Mouse (Mus musculus) layer of hippocampus, adult 9-11 months (tissue): Measurements from ENCODE around the gene Gm7137.
"Not testable (repeated sequence)": the region's sequence is repeated elsewhere in the genome, so short reads cannot be mapped to it uniquely, and the experiment has no call there.

Experiments
- DNase-seq: peaks from one replicate; pipeline ENCODE4 v3.0.0; 2022

Gene Gm7137

DNA sequence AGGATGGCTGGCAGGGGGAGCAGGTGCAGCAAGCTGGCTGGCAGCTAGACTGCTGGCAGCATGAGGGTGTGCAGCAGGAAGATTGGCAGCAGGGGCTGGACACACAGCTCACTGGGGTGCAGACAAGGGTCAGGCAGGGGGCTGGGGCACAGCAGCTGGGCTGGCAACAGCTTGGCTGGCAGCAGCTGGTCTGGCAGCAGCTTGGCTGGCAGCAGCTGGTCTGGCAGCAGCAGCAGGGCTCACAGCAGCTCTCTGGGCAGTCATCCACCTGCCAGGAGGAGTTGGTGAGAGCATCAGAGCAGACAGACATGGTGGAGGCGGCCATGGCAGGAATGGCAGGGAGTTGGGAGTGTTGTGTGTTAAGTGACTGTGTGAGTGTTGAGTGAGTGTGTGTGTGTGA lies at the start of gene Gm7137:
Gene Gm7137, minus strand, starts transcription at position 325 of the 400 bp plus-strand sequence.
- not testable (repeated sequence) for DNase-seq

DNA sequence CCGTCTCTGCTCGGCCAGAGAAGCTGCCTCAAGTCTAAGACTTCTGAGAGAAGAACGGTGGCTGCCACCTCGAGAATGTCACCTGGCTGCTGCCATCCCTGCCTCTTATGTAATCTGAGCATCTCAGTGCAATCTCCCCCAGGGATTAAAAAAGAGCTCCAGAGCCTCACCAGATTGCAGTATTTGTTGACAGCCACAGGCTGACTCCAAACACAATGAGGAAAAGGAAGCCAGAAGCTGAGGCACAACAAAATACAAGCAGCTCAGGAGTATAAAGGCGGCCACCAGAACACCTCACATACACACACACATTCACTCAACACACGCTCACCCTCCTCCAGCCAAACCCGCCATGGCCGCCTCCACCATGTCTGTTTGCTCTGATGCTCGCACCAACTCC lies 47.6 kb upstream of the Gm7137 start, which contains the start of gene Krtap10-10:
Gene Krtap10-10, plus strand, starts transcription at position 301 of the 400 bp plus-strand sequence.
- DNase-seq, result no peak

DNA sequence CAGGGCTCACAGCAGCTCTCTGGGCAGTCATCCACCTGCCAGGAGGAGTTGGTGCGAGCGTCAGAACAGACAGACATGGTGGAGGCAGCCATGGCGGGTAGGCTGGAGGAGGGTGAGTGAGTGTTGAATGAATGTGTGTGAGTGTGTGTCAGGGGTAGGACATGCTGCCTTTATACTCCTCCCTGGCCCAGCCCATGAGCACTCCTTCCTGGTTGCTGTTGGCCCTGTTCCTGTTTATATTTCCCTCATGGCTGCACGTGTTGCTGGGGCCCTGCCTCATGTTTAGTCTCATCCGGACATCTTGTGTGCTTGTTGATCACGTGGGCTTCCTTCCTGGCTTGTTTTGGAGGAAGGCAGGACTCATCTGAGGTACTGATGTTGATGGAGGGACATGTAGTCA lies 39.0 kb upstream of the Gm7137 start, which contains the start of gene Krtap10-4:
Gene Krtap10-4, minus strand, starts transcription at position 145 of the 400 bp plus-strand sequence.
- no peak for DNase-seq

DNA sequence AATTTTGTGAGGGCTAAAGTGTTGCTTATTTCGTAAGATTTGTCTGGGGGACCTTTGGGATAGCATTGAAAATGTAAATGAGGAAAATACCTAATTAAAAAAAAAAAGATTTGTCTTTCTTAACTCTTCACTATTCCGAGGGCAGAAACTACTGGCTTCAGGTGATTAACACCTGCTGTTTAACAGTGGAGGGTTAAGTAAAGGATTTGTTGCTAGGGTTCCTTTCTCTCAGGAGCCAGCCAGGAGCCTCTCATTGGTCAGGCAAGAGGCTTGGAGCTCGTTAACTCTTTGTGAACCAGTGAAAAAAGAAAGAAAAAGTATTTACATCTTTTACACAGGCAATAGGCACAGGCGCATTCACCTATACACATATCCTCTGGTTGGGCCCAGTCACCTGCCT lies 31.2 kb upstream of the Gm7137 start:
- no peak for DNase-seq

DNA sequence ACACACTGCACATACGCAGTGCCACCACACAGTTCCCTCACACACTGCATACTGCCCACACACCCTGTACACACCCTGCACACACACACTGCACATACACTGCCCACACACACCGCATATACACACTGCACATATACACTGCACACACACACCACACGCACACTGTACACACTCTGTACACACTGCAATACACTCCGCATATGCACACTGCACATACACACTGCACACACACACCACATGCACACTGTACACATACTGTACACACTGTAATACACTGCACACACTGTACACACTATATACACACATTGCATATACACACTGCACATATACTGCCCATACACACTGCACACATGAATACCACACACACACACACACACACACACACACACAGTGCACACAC lies 30.5 kb upstream of the Gm7137 start:
- DNase-seq, result no peak

DNA sequence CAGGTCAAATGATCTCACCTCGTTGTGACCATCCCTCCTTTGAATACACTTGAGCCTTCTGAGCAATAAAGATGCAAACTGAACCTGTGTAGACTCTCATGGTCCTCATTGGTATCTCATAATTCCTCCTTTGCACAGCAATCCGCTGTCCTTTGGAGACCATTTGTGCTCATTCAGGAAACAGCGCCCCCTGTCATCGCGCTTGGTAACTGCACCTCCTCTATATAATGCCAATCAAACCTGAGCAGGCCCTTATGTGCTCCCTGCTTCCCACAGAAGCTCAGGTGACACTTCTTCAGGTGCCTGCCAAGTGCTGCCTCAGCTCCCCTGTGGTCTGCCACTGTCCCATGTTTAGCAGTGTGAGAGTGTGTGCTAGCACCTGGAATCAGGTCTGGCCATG lies 27.5 kb upstream of the Gm7137 start:
- no peak for DNase-seq

DNA sequence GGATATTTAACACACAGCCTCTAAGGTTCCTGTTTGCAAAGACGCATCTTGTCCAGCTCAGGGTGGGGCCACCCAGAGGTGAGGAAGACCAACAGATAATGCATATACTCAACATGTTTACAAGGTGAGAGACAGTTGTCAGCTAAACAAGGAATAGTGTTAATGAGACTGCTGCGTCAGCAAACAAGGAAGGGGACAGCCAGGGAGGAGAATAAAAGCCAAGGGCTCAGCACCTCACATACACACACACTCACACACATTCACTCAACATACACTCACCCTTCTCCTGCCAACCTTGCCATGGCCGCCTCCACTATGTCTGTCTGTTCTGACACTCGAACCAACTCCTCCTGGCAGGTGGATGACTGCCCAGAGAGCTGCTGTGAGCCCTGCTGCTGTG lies 26.4 kb upstream of the Gm7137 start, which contains the start of gene Gm2696:
Gene Gm2696, plus strand, starts transcription at position 301 of the 400 bp plus-strand sequence.
- DNase-seq, result no peak

DNA sequence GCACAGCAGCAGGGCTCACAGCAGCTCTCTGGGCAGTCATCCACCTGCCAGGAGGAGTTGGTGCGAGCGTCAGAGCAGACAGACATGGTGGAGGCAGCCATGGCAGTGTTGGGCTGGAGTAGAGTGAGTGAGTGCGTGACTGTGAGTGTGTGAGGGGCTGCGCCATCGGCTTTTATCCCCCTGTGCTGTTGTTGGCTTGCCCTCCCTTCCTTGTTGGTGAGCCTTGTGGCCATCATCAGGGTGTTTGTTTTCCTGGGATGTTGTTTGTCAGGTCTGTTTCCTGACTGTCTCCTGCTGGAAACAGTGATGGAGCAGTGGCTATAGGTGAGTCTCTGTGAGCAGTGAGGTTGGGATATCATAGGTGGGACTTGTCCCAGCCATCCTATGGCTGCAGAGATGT lies 23.7 kb upstream of the Gm7137 start, which contains the start of gene Gm9507:
Gene Gm9507, minus strand, starts transcription at position 101 of the 400 bp plus-strand sequence.
- no peak for DNase-seq

DNA sequence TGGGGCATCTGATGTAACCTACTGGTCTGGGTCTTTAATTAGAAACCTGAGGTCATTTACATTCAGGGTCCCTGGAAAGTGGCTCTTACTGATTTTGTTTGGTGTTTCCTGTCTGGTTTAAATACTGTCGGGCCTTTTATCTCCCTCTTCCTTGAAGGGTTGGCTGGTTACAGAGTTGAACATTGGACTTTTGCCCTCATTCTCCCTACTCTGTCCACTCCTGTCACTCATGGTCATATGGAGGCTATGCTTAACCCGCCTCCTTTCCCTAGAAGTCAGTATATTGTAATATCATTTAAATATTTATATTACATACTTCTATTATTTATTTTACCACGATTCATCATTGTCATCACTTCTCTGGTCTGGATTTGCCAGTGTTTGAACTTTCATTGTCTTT lies 16.1 kb upstream of the Gm7137 start:
- DNase-seq, result no peak

DNA sequence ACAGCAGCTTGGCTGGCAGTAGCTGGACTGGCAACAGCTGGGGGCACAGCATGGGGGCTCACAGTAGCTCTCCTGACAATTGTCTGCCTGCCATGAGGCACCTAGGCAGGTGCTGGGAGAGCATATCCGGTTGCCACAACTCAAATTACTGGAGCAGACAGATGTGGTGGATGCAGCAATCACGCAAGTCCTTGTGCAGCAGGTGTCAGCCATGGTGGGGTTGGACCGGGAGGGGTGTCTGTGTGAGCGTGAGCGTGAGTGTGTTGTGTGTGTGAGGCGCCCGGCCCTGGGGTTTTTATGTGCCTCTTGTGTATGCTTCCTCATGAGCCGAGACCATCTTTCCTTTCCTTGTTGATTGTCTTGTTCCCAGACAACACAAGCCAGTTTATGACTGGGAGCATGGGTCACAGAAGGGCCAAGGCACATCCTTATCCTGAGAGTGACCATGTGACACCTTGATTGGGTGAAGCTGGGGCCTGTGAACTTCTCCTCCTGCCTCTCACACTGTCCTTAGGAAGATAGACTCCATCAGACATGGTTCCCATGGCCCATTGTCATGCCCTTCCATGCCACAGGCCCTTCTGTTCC lies 11.0 kb upstream of the Gm7137 start, which contains the start of gene Gm19668:
Gene Gm19668, minus strand, starts transcription at position 213 of the 588 bp plus-strand sequence.
- no peak for DNase-seq

DNA sequence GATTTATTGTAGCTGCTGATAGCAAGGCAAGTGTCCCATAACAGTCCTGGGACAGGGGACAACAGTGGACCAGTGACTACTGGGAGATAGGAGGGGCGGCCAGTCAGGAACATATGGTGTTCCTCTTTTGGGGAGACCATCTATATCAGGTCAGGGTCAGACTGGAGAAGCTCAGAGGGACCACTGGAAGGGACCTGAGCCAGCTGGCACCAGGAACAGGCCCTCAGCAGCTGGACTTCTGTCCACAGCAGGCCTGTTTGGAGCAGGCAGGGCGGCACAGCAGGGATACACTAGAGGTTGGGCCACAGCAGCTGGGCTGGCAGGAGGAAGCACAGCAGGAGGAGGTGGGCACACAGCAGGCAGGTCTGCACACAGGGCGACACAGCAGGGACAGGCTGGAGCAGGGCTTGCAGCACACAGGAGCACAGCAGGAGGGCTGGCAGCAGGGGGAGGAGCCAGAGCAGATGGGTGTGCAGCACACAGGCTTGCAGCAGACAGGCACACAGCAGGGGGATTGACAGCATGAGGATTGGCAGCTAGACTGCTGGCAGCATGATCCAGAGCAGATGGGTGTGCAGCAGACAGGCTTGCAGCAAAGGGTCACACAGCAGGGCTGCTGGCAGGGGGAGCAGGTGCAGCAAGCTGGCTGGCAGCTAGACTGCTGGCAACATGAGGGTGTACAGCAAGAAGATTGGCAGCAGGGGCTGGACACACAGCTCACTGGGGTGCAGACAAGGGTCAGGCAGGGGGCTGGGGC lies 10.3 kb upstream of the Gm7137 start:
- DNase-seq, result not testable (repeated sequence)

DNA sequence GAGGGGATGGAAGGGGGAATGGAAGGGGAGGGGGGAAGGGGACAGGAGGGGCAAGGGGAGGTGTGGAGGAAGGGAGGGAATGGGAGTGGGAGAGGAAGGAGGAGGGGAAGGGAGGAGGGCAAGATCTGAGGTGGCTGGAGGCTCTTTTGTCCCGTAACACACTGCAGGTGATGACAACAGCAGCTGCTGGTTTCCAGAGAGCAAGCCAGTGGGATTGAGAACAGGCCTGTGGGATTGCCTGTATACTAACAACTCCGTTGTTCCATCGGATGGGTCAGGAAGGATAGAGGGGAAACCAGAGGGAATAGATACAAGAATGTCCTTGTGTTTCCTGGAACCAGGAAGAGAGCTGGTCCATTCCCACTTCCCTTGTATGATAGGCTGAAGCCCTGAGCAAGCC lies 9.7 kb upstream of the Gm7137 start:
- no peak for DNase-seq

DNA sequence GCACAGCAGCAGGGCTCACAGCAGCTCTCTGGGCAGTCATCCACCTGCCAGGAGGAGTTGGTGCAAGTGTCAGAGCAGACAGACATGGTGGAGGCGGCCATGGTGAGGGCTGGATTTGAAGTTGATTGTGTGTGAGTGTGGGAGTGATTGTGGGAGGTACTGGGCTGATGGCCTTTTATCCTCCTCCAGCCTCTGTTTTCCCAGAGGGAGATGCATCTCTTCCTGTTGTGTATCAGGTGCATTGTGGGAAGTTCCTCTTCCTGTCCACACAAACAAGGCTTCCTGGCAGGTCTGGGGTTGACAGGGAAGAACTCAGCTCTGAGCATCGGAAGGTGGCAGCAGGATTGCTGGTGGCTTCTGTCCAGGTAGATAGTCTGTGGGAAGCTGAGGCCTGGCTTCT lies 7.0 kb upstream of the Gm7137 start, which contains the start of gene Gm9639:
Gene Gm9639, minus strand, starts transcription at position 101 of the 400 bp plus-strand sequence.
- DNase-seq, result no peak

DNA sequence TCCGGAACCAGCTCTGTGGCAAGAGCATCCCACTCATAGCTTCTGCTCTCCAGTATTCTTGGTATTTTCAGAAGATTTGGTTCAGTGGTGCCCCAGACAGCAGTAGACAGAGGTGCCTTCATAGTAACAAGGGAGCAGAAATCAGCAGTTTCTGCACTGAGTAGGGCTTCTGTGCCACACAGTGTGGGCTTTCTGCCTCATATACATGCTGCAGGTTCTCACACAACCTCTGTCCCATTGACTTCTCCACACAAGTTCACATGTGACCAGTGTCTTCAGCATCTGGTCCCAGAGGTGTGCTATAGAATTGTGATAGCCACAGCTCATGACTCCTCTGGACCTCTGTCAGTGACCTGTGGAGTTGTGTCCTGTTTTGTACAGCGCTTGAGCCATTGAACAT lies 621 bp upstream of the Gm7137 start:
- no peak for DNase-seq

DNA sequence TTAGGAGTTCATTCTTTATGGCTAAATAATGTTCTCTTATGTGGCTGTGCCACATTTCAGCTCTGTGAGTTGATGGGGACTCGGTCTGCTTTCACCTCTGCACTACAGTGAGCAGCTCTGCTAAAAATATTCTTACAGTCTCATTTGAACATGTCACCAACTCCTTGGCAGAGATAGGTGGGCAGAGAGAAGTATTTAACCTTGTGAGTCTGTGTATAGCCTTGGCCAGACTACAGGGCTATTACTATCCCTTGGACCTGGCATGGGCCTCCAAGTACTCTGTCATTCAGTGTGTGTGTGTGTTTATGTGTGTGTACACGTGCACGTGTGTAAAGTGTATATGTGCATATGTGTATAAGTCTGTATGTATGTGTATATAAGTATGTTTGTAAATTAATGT lies 4.6 kb downstream of the Gm7137 start:
- not testable (repeated sequence) for DNase-seq

DNA sequence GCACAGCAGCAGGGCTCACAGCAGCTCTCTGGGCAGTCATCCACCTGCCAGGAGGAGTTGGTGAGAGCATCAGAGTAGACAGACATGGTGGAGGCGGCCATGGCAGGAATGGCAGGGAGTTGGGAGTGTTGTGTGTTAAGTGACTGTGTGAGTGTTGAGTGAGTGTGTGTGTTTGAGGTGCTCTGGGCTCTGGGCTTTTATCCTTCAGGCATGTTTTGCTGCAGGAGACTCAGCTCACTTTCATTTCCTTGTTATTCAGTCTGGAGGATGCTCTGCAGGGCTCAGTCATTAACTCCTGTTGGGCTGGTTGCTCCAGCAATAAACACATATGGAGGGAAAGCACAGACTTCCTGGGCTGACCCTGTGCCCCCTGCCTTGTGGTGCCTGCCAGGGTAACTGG lies 5.6 kb downstream of the Gm7137 start, which contains the start of gene Gm3250:
Gene Gm3250, minus strand, starts transcription at position 101 of the 400 bp plus-strand sequence.
- not testable (repeated sequence) for DNase-seq

DNA sequence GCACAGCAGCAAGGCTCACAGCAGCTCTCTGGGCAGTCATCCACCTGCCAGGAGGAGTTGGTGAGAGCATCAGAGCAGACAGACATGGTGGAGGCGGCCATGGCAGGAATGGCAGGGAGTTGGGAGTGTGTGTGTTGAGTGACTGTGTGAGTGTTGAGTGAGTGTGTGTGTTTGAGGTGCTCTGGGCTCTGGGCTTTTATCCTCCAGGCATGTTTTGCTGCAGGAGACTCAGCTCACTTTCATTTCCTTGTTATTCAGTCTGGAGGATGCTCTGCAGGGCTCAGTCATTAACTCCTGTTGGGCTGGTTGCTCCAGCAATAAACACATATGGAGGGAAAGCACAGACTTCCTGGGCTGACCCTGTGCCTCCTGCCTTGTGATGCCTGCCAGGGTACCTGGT lies 11.2 kb downstream of the Gm7137 start, which contains the start of gene Gm7138:
Gene Gm7138, minus strand, starts transcription at position 101 of the 400 bp plus-strand sequence.
- DNase-seq, result not testable (repeated sequence)

DNA sequence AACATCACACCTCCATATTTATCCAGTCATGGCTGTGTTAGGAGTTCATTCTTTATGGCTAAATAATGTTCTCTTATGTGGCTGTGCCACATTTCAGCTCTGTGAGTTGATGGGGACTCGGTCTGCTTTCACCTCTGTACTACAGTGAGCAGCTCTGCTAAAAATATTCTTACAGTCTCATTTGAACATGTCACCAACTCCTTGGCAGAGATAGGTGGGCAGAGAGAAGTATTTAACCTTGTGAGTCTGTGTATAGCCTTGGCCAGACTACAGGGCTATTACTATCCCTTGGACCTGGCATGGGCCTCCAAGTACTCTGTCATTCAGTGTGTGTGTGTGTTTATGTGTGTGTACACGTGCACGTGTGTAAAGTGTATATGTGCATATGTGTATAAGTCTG lies 15.9 kb downstream of the Gm7137 start:
- DNase-seq, result not testable (repeated sequence)

DNA sequence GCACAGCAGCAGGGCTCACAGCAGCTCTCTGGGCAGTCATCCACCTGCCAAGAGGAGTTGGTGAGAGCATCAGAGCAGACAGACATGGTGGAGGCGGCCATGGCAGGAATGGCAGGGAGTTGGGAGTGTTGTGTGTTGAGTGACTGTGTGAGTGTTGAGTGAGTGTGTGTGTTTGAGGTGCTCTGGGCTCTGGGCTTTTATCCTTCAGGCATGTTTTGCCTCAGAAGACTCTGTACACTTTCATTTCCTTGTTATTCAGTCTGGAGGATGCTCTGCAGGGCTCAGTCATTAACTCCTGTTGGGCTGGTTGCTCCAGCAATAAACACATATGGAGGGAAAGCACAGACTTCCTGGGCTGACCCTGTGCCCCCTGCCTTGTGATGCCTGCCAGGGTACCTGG lies 16.8 kb downstream of the Gm7137 start, which contains the start of gene Gm3238:
Gene Gm3238, minus strand, starts transcription at position 101 of the 400 bp plus-strand sequence.
- DNase-seq, result not testable (repeated sequence)

DNA sequence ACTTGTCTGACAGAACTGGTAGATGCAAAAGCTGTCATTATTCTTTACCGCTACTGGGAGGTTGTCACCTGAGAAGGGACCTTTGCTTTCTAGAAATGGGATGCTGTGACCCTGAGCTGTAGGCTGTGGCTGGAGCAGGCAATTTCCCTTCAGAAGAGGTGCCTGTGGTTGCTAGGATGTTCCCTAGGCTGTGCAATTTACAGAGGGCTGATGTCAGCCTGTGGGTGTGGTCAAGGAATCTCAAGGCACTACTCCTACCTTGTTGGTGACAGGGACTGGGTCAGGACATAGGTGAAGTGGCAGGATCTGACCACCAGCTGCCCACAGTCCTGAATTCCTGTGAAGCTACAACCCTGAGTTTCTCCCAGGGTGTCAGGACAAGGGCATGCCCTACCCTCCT lies 18.3 kb downstream of the Gm7137 start:
- DNase-seq, result no peak

DNA sequence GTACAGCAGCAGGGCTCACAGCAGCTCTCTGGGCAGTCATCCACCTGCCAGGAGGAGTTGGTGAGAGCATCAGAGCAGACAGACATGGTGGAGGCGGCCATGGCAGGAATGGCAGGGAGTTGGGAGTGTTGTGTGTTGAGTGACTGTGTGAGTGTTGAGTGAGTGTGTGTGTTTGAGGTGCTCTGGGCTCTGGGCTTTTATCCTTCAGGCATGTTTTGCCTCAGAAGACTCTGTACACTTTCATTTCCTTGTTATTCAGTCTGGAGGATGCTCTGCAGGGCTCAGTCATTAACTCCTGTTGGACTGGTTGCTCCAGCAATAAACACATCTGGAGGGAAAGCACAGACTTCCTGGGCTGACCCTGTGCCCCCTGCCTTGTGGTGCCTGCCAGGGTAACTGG lies 28.4 kb downstream of the Gm7137 start, which contains the start of gene Gm3233:
Gene Gm3233, minus strand, starts transcription at position 101 of the 400 bp plus-strand sequence.
- DNase-seq, result not testable (repeated sequence)

DNA sequence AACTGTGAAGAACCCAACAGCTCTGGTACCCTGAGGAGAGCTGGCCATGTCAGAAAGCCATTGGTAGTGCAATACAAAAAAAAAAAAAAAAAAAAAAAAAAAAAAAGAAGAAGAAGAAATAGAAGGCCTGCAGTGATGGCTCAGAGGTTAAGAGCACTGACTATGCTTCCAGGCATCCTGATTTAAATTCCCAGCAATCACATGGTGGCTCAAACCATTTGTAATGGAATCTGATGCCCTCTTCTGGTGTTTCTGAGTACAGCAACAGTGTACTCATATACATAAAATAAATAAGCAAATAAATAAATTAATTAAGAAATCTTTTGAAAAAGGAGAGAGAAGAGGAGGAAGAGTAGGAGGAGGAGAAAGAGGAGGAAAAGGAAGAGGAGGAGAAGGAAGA lies 34.6 kb downstream of the Gm7137 start:
- DNase-seq, result no peak

DNA sequence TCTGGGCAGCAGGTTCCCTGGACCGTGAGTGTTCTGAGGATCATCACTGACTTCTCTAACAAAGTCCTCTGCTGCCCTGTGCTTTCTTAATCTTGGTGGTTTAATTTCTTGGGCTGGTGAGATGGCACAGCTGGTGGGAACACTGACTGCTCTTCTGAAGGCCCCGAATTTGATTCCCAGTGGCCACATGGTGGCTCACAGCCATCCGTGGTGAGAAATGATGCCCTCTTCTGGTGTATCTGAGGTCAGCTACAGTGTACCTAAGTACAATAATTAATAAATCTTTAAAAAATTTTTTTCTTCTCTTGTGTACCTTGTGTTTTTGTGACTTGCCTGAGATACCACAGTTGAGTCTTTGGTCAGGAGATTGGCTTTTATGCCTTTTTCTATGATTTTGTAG lies 35.7 kb downstream of the Gm7137 start:
- not testable (repeated sequence) for DNase-seq

DNA sequence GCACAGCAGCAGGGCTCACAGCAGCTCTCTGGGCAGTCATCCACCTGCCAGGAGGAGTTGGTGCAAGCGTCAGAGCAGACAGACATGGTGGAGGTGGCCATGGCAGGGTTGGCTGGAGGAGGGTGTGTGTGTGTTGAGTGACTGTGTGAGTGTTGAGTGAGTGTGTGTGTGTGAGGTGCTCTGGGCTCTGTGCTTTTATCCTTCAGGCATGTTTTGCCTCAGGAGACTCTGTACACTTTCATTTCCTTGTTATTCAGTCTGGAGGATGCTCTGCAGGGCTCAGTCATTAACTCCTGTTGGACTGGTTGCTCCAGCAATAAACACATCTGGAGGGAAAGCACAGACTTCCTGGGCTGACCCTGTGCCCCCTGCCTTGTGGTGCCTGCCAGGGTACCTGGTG lies 36.7 kb downstream of the Gm7137 start, which contains the start of gene Gm9736:
Gene Gm9736, minus strand, starts transcription at position 101 of the 400 bp plus-strand sequence.
- not testable (repeated sequence) for DNase-seq
